Mouse (Mus musculus): ENCODE measurements at regions not wholly inside any gene's neighbourhood (a gene's known extent, or its start where the extent isn't known, plus 50 kb on each side); places are given as distances from the start of the nearest gene placed in this dataset.

- no peak for TF ChIP-seq POLR2A (IDR thresholded peaks at IDR 0.05; ENCODE audit: insufficient read depth, low read depth, low read length)
- TF ChIP-seq CTCF (IDR thresholded peaks at IDR 0.05; ENCODE audit: insufficient read depth, low read depth, low read length) = no peak
Measured at GRCm38 (mm10) chr3:21948074-21948659, 128.3 kb upstream of the Tbl1xr1 start.
